Mouse (Mus musculus): Measurements from ENCODE around the gene Adprhl1. TPM values are rescaled to one million over a fixed set of nuclear protein-coding genes. Genes with fewer than 3 reads are reported as not detected.

The Adprhl1 gene
- total and polyA plus RNA-seq, 3 experiments, result not detected

DNA sequence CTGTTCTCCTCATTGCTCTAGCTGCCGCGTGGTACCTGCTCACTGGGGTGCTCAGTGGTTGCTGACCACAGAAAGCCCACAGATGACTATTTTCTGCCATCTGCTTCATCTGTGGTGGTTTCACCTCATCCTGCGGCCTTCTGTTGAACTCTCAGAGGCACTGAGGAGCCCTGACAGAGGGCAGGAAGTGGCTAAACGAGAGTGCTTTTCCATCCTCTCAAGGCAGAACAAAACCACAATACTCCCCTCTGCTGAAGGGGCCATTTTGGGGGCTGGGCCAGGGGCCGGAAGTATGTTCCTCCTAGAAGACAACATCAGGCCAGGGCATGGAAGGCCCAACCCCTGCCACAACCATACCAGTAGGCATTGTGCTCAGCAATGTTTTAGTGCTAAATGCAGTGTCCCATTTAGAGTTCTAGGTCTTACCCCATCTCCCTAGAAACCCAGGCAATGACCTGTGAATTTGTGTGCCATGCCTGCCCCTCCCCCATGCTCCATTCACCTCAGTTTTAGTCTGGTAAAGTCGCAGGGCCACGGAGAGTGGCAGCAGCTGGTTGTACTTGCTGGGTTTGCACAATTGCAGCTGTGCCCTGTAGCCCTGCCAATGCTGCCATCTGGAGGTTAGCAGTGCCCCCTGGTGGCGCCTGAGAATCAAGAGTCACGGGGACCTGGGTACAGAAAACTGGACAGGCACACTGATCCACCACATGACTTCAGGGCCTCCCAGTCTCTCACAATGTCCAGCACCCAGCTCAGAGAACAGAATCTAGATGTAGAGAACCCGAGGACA is 40.3 kb downstream of the Adprhl1 start (continued):
- TF ChIP-seq MEF2A (IDR thresholded peaks at IDR 0.05; ENCODE audit: borderline replicate concordance, low read depth, low read length) (peak; percentile 98), SMC3 (IDR thresholded peaks at IDR 0.05; ENCODE audit: low read depth, low read length) (peak; percentile 76), CHD1 (IDR thresholded peaks at IDR 0.05; ENCODE audit: low read depth, low read length) (peak; percentile 59; the same call in 1 of the 2 replicates), NELFE (IDR thresholded peaks at IDR 0.05; ENCODE audit: low read depth, low read length) (no peak; the same call in 1 of the 2 replicates), RAD21 (IDR thresholded peaks at IDR 0.05; ENCODE audit: low read depth, low read length) (peak; percentile 73), NRF1 (IDR thresholded peaks at IDR 0.05; ENCODE audit: low read depth, low read length) (no peak), KAT2A (IDR thresholded peaks at IDR 0.05; ENCODE audit: insufficient replicate concordance, low read length) (no peak), ZC3H11A (IDR thresholded peaks at IDR 0.05; ENCODE audit: low read depth, low read length) (no peak), ZMIZ1 (IDR thresholded peaks at IDR 0.05; ENCODE audit: low read depth, low read length) (no peak; the same call in 1 of the 2 replicates), PAX5 (IDR thresholded peaks at IDR 0.05; ENCODE audit: low read length) (no peak), MAZ (IDR thresholded peaks at IDR 0.05; ENCODE audit: low read depth, low read length) (peak; percentile 86), UBTF (IDR thresholded peaks at IDR 0.05; ENCODE audit: low read depth, low read length) (0 out of 2 replicates have a peak, but pooled peaks have one; percentile 20), MAX (IDR thresholded peaks at IDR 0.05; ENCODE audit: low read length) (peak; percentile 94), HCFC1 (IDR thresholded peaks at IDR 0.05; ENCODE audit: low read depth, low read length) (peak; percentile 40; the same call in 1 of the 2 replicates), IRF4 (IDR thresholded peaks at IDR 0.05; ENCODE audit: low read depth, low read length) (peak; percentile 98), E2F4 (IDR thresholded peaks at IDR 0.05; ENCODE audit: insufficient replicate concordance, low read depth, low read length) (no peak), MAFK (IDR thresholded peaks at IDR 0.05; ENCODE audit: insufficient replicate concordance, low read length) (peak; percentile 99), ZNF384 (IDR thresholded peaks at IDR 0.05; ENCODE audit: low read depth, low read length) (peak; percentile 49; the same call in 1 of the 2 replicates), RCOR1 (conservative IDR thresholded peaks at IDR 0.05; ENCODE audit: low read depth, low read length) (peak; percentile 97), ELF1 (IDR thresholded peaks at IDR 0.05; ENCODE audit: low read depth, low read length) (peak; percentile 77), JUN (IDR thresholded peaks at IDR 0.05; ENCODE audit: insufficient read depth, low read depth, low read length) (peak; percentile 89)

DNA sequence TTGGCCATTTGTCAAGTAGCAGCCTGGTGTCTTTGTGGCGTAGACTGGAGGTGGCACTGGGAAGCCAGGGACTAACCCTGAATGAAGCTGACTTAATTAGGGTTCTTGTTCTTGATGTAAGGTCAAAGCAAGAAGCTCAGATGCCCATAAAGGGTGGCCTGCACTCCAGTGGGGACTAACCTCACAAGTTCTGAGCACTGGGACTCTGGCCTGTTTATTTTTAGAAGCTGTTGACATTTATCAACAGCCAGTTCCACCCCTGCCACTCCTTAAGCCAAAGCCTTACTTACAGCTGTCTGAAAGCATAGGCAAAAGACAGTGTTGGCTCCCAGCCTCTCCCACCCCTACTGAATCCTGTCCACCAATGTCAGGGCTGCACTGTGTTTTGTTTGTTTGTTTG is 44.2 kb downstream of the Adprhl1 start:
- H3K27ac ChIP-seq (ENCODE audit: insufficient read depth, low read depth), result no peak overlapping the region
- no peak overlapping the region for H3K4me3 ChIP-seq (replicated peaks in 1 of 3; ENCODE audit: low read depth in 2 of 3, low read length in 2 of 3, poor library complexity in 1 of 3)
- H3K27me3 ChIP-seq (replicated peaks), result peaks cover 71% of the 10 kb centered on the region
- no peak overlapping the region for H3K4me2 ChIP-seq (ENCODE audit: insufficient read depth, low read depth, poor library complexity, severe bottlenecking)
- H3K79me2 ChIP-seq (replicated peaks; ENCODE audit: control insufficient read depth, extremely low read depth, insufficient read depth, poor library complexity, severe bottlenecking), result no peaks in the 10 kb centered on the region
- DNase-seq (ENCODE audit: extremely low read depth), result no peak
- no peaks in the 10 kb centered on the region for H3K9me3 ChIP-seq (replicated peaks; ENCODE audit: low read length)
- H3K36me3 ChIP-seq (replicated peaks in 1 of 2; ENCODE audit: control insufficient read depth in 1 of 2, insufficient read depth in 1 of 2, low read length in 1 of 2), result no peaks in the 10 kb centered on the region
- TF ChIP-seq ZMIZ1 (IDR thresholded peaks at IDR 0.05; ENCODE audit: low read depth, low read length) (no peak), RCOR1 (conservative IDR thresholded peaks at IDR 0.05; ENCODE audit: low read depth, low read length) (no peak), ETS1 (conservative IDR thresholded peaks at IDR 0.05; ENCODE audit: low read depth, low read length) (no peak), MEF2A (IDR thresholded peaks at IDR 0.05; ENCODE audit: borderline replicate concordance, low read depth, low read length) (no peak), E2F4 (IDR thresholded peaks at IDR 0.05; ENCODE audit: insufficient replicate concordance, low read depth, low read length) (no peak), NRF1 (IDR thresholded peaks at IDR 0.05; ENCODE audit: low read depth, low read length) (no peak), MAFK (IDR thresholded peaks at IDR 0.05; ENCODE audit: insufficient replicate concordance, low read length) (no peak), UBTF (IDR thresholded peaks at IDR 0.05; ENCODE audit: low read depth, low read length) (no peak), POLR2A (IDR thresholded peaks at IDR 0.05; ENCODE audit: low read depth, low read length) (no peak), GABPA (IDR thresholded peaks at IDR 0.05; ENCODE audit: insufficient replicate concordance, low read depth, low read length) (no peak), CHD2 (IDR thresholded peaks at IDR 0.05; ENCODE audit: low read length) (no peak), RAD21 (IDR thresholded peaks at IDR 0.05; ENCODE audit: low read depth, low read length) (no peak), SMC3 (IDR thresholded peaks at IDR 0.05; ENCODE audit: low read depth, low read length) (no peak), JUND (conservative IDR thresholded peaks at IDR 0.05; ENCODE audit: low read depth, low read length) (no peak), TBP (conservative IDR thresholded peaks at IDR 0.05; ENCODE audit: low read depth, low read length) (no peak), ZC3H11A (IDR thresholded peaks at IDR 0.05; ENCODE audit: low read depth, low read length) (no peak), SIN3A (IDR thresholded peaks at IDR 0.05; ENCODE audit: low read length) (no peak)
- dilution Hi-C loops (cut with MboI; ENCODE audit: extremely low pct_ligation_motif_present, extremely low pct_unique_long_range_greater_than_20kb, low sequenced_read_pairs), result no loop called here
- in situ Hi-C loops (cut with MboI; ENCODE audit: low pct_ligation_motif_present, low pct_unique_long_range_greater_than_20kb, low sequenced_read_pairs), result loop anchor here (25.0 kb wide), 1 partner anchor 222 kb away; no protein-coding TSS in a partner anchor
- peaks cover 17 to 34% of the 10 kb centered on the region in 2 experiments for H3K4me1 ChIP-seq (ENCODE audit: control insufficient read depth in 1 of 2, insufficient read depth in 2 of 2)
- no peak overlapping the region for H3K9ac ChIP-seq (ENCODE audit: insufficient read depth, low read depth)

Data from CH12.LX (cell line).